Mouse (Mus musculus) heart, embryonic 16.5 days (tissue): ENCODE results near the gene Fmo6. TPM values are rescaled to one million over a fixed set of nuclear protein-coding genes. Genes with fewer than 3 reads are reported as not detected.

Source experiments
- ATAC-seq: fragments of 200-750 bp; cut with Nextera tagmentation; replicated peaks from 2 replicates; pipeline ENCODE4 v1.8.0; 2017; ENCODE audit warnings: moderate number of reproducible peaks; ENCODE audit not compliant: insufficient read depth, low FRiP score; ENCODE audit errors: extremely low read depth
- H3K27ac ChIP-seq: fragments of 300-500 bp; sonication (generic); 2 replicates; pipeline ENCODE4 v1.5.1; 2014; ENCODE audit warnings: mild to moderate bottlenecking, low read length, control low read depth, moderate library complexity
- H3K27me3 ChIP-seq: fragments of 300-500 bp; sonication (generic); 2 replicates; pipeline ENCODE4 v1.6.1; 2014; ENCODE audit warnings: low read length, mixed read lengths; ENCODE audit not compliant: control insufficient read depth, insufficient read depth
- H3K36me3 ChIP-seq: fragments of 300-500 bp; sonication (generic); 2 replicates; pipeline ENCODE4 v1.6.1; 2014; ENCODE audit not compliant: control insufficient read depth, insufficient read depth
- H3K4me1 ChIP-seq: fragments of 300-500 bp; sonication (generic); 2 replicates; pipeline ENCODE4 v1.6.1; 2014; ENCODE audit warnings: low read length, mixed read lengths; ENCODE audit not compliant: control insufficient read depth, insufficient read depth
- H3K4me2 ChIP-seq: fragments of 300-500 bp; sonication (generic); 2 replicates; pipeline ENCODE4 v1.6.1; 2014; ENCODE audit warnings: low read depth, mild to moderate bottlenecking, control low read depth, low read length
- H3K4me3 ChIP-seq: fragments of 300-500 bp; sonication (generic); 2 replicates; pipeline ENCODE4 v1.5.1; 2014; ENCODE audit warnings: mild to moderate bottlenecking, control low read depth, low read length
- H3K9ac ChIP-seq: fragments of 300-500 bp; sonication (generic); 2 replicates; pipeline ENCODE4 v1.6.1; 2014; ENCODE audit warnings: low read length, control low read depth
- H3K9me3 ChIP-seq: fragments of 300-500 bp; sonication (generic); replicated peaks from 2 replicates; pipeline ENCODE4 v1.6.1; 2016; ENCODE audit warnings: low read length; ENCODE audit not compliant: control insufficient read depth
- WGBS: fragments of 180-500 bp; shearing (Covaris S2); extraction: QIAGEN DNeasy Blood & Tissue Kit; methylation state at CpG from one replicate; pipeline ENCODE4 v1.1.7; 2014; 5-methylcytosine and 5-hydroxymethylcytosine counted together
- polyA plus RNA-seq: library from polyadenylated mRNA; unstranded; fragments of >200 nt; fragmentation: Nextera tagmentation; extraction: Ambion mirVana; gene quantifications from 2 replicates; pipeline ENCODE4 v1.2.1, GENCODE M21; 2015

Fmo6 gene
- polyA plus RNA-seq, 1 experiment from 2014 or later, result 0.07 TPM

GRCm38 (mm10) chr1:162893014-162893413 is 44.3 kb downstream of the Fmo6 start:
- WGBS, result 85% methylated on average over 6 of the region's 6 CpGs
- no peaks in the 10 kb centered on the region for H3K27me3 ChIP-seq
- no peak overlapping the region for H3K4me3 ChIP-seq
- H3K9ac ChIP-seq, result no peak overlapping the region
- H3K27ac ChIP-seq, result no peak overlapping the region
- H3K36me3 ChIP-seq, result no peaks in the 10 kb centered on the region
- no peaks in the 10 kb centered on the region for H3K9me3 ChIP-seq
- ATAC-seq, result no peak
- H3K4me1 ChIP-seq, result no peaks in the 10 kb centered on the region
- H3K4me2 ChIP-seq, result no peak overlapping the region

- H3K27ac ChIP-seq, result no peak overlapping the region
- WGBS, result 42% methylated on average over 6 of the region's 6 CpGs
- no peak for ATAC-seq
These were observed 45.3 kb downstream of the Fmo6 start for GRCm38 (mm10) chr1:162891980-162892451.

GRCm38 (mm10) chr1:162888646-162889045 is 48.7 kb downstream of the Fmo6 start:
- H3K27ac ChIP-seq, result no peak overlapping the region
- no peaks in the 10 kb centered on the region for H3K27me3 ChIP-seq
- no peaks in the 10 kb centered on the region for H3K36me3 ChIP-seq
- no peaks in the 10 kb centered on the region for H3K9me3 ChIP-seq
- H3K4me1 ChIP-seq, result no peaks in the 10 kb centered on the region
- ATAC-seq, result no peak
- H3K4me2 ChIP-seq, result no peak overlapping the region
- 82% methylated on average over 12 of the region's 12 CpGs for WGBS
- no peak overlapping the region for H3K4me3 ChIP-seq
- no peak overlapping the region for H3K9ac ChIP-seq

More at GRCm38 (mm10) chr1:162891980-162892451, 45.3 kb downstream of the Fmo6 start:
- H3K9ac ChIP-seq, result no peak overlapping the region
- H3K4me2 ChIP-seq, result no peak overlapping the region
- no peaks in the 10 kb centered on the region for H3K9me3 ChIP-seq
- H3K27me3 ChIP-seq, result no peaks in the 10 kb centered on the region
- H3K4me1 ChIP-seq, result no peaks in the 10 kb centered on the region
- H3K36me3 ChIP-seq, result no peaks in the 10 kb centered on the region
- H3K4me3 ChIP-seq, result no peak overlapping the region

GRCm38 (mm10) chr1:162887644-162888043 is 49.7 kb downstream of the Fmo6 start:
- Histone ChIP-seq H3K4me2 (no peak overlapping the region), H3K4me3 (no peak overlapping the region), H3K27ac (no peak overlapping the region), H3K9me3 (no peaks in the 10 kb centered on the region), H3K4me1 (no peaks in the 10 kb centered on the region), H3K27me3 (no peaks in the 10 kb centered on the region), H3K9ac (no peak overlapping the region), H3K36me3 (no peaks in the 10 kb centered on the region)
- ATAC-seq, result no peak
- WGBS, result 82% methylated on average over 7 of the region's 7 CpGs

GRCm38 (mm10) chr1:162886138-162886816 is 51.0 kb downstream of the Fmo6 start:
- no peak overlapping the region for H3K4me3 ChIP-seq
- H3K4me1 ChIP-seq, result no peaks in the 10 kb centered on the region
- no peaks in the 10 kb centered on the region for H3K27me3 ChIP-seq
- H3K36me3 ChIP-seq, result no peaks in the 10 kb centered on the region
- H3K4me2 ChIP-seq, result no peak overlapping the region
- no peak overlapping the region for H3K9ac ChIP-seq
- no peak for ATAC-seq
- no peaks in the 10 kb centered on the region for H3K9me3 ChIP-seq
- WGBS, result 66% methylated on average over 11 of the region's 11 CpGs
- H3K27ac ChIP-seq, result no peak overlapping the region

- H3K27me3 ChIP-seq, result no peaks in the 10 kb centered on the region
- no peak overlapping the region for H3K27ac ChIP-seq
- WGBS, result 54% methylated on average over 4 of the region's 4 CpGs
- no peak overlapping the region for H3K4me3 ChIP-seq
- ATAC-seq, result no peak
- H3K4me2 ChIP-seq, result no peak overlapping the region
- no peaks in the 10 kb centered on the region for H3K36me3 ChIP-seq
- no peaks in the 10 kb centered on the region for H3K9me3 ChIP-seq
- no peaks in the 10 kb centered on the region for H3K4me1 ChIP-seq
- no peak overlapping the region for H3K9ac ChIP-seq
These were observed 54.6 kb downstream of the Fmo6 start for GRCm38 (mm10) chr1:162882681-162883080.

- 48% methylated on average over 11 of the region's 11 CpGs for WGBS
- no peaks in the 10 kb centered on the region for H3K9me3 ChIP-seq
These were observed 57.5 kb downstream of the Fmo6 start for GRCm38 (mm10) chr1:162879595-162880369.

GRCm38 (mm10) chr1:162875091-162875490 is 62.2 kb downstream of the Fmo6 start:
- Histone ChIP-seq H3K9me3 (no peaks in the 10 kb centered on the region), H3K4me3 (no peak overlapping the region), H3K9ac (no peak overlapping the region), H3K27ac (no peak overlapping the region), H3K27me3 (no peaks in the 10 kb centered on the region), H3K4me1 (no peaks in the 10 kb centered on the region; the same call in 1 of the 2 replicates), H3K4me2 (no peak overlapping the region), H3K36me3 (no peaks in the 10 kb centered on the region)
- WGBS, result 43% methylated on average over 3 of the region's 3 CpGs
- ATAC-seq, result no peak

More at GRCm38 (mm10) chr1:162879595-162880369, 57.5 kb downstream of the Fmo6 start:
- Histone ChIP-seq H3K27ac (peak overlapping the region; percentile 4; the same call in 1 of the 2 replicates), H3K4me2 (no peak overlapping the region), H3K4me1 (no peaks in the 10 kb centered on the region), H3K27me3 (no peaks in the 10 kb centered on the region), H3K9ac (no peak overlapping the region), H3K4me3 (no peak overlapping the region), H3K36me3 (no peaks in the 10 kb centered on the region)
- no peak for ATAC-seq

GRCm38 (mm10) chr1:162871701-162872311 is 65.5 kb downstream of the Fmo6 start:
- no peak for ATAC-seq
- Histone ChIP-seq H3K27me3 (no peaks in the 10 kb centered on the region), H3K4me2 (no peak overlapping the region), H3K4me1 (no peaks in the 10 kb centered on the region; the same call in 1 of the 2 replicates), H3K27ac (no peak overlapping the region), H3K9me3 (0 out of 2 replicates have a peak, but pooled peaks cover 3% of the 10 kb centered on the region), H3K9ac (no peak overlapping the region), H3K4me3 (no peak overlapping the region), H3K36me3 (no peaks in the 10 kb centered on the region)
- 28% methylated on average over 9 of the region's 9 CpGs for WGBS
